Mouse (Mus musculus) limb, embryonic 12.5 days (tissue): Measurements from ENCODE around the gene Rassf4. TPM values are rescaled to one million over a fixed set of nuclear protein-coding genes. Genes with fewer than 3 reads are reported as not detected.

Experiments used
- ATAC-seq: fragments of 200-750 bp; cut with Nextera tagmentation; 2 replicates; pipeline ENCODE4 v1.8.0; 2017; ENCODE audit warnings: low read depth, moderate TSS enrichment; ENCODE audit not compliant: insufficient number of reproducible peaks, insufficient read depth, low FRiP score, low TSS enrichment
- H3K27ac ChIP-seq: fragments of 300-500 bp; sonication (generic); 2 replicates; pipeline ENCODE4 v1.5.1; 2016; ENCODE audit warnings: mild to moderate bottlenecking, moderate library complexity
- H3K27me3 ChIP-seq: fragments of 300-500 bp; sonication (generic); 2 replicates; pipeline ENCODE4 v1.6.1; 2016; ENCODE audit warnings: mild to moderate bottlenecking, moderate library complexity
- H3K36me3 ChIP-seq: fragments of 300-500 bp; sonication (generic); 2 replicates; pipeline ENCODE4 v1.6.1; 2016; ENCODE audit warnings: mild to moderate bottlenecking, moderate library complexity
- H3K4me1 ChIP-seq: fragments of 300-500 bp; sonication (generic); replicated peaks from 2 replicates; pipeline ENCODE4 v1.6.1; 2016
- H3K4me2 ChIP-seq: fragments of 300-500 bp; sonication (generic); 2 replicates; pipeline ENCODE4 v1.6.1; 2016; ENCODE audit warnings: mild to moderate bottlenecking, moderate library complexity
- H3K4me3 ChIP-seq: fragments of 300-500 bp; sonication (generic); replicated peaks from 2 replicates; pipeline ENCODE4 v1.5.1; 2016; ENCODE audit warnings: mild to moderate bottlenecking
- H3K9ac ChIP-seq: fragments of 300-500 bp; sonication (generic); replicated peaks from 2 replicates; pipeline ENCODE4 v1.6.1; 2016; ENCODE audit warnings: mild to moderate bottlenecking, moderate library complexity
- H3K9me3 ChIP-seq: fragments of 300-500 bp; sonication (generic); 2 replicates; pipeline ENCODE4 v1.6.1; 2016; ENCODE audit warnings: mild to moderate bottlenecking, moderate library complexity
- WGBS: fragments of 180-500 bp; shearing (Covaris S2); methylation state at CpG from one replicate; pipeline ENCODE4 v1.1.7; 2016; 5-methylcytosine and 5-hydroxymethylcytosine counted together
- polyA plus RNA-seq: library from polyadenylated mRNA; unstranded; fragments of >200 nt; fragmentation: Nextera tagmentation; extraction: Ambion mirVana; gene quantifications from 2 replicates; pipeline ENCODE4 v1.2.1, GENCODE M21; 2016

Rassf4 gene
- polyA plus RNA-seq, 1 experiment from 2014 or later = 6.5 TPM

DNA sequence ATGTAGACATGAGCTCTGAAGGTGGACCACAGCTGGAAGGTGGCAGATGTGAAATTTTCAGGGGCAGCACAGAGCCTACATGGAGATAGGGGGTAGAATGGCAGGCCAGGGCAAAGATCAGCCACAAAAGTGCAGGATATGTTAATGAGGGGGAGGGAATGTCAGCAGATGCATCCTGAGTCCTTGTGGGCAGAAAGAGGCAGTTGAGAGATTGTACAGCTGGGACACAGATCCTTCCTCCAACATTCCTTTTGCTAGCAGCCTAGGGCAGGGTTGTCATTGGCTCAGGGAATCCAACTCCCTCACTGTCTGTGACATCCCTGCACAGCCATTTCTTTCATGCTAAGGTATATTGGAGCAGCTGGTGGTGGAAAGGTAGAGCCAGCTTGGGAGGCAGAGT lies 27.1 kb upstream of the Rassf4 start:
- Histone ChIP-seq H3K4me1 (no peaks in the 10 kb centered on the region), H3K27me3 (no peaks in the 10 kb centered on the region), H3K27ac (no peak overlapping the region), H3K36me3 (no peaks in the 10 kb centered on the region), H3K9ac (no peak overlapping the region), H3K9me3 (no peaks in the 10 kb centered on the region), H3K4me3 (no peak overlapping the region), H3K4me2 (no peak overlapping the region)
- ATAC-seq = no peak

DNA sequence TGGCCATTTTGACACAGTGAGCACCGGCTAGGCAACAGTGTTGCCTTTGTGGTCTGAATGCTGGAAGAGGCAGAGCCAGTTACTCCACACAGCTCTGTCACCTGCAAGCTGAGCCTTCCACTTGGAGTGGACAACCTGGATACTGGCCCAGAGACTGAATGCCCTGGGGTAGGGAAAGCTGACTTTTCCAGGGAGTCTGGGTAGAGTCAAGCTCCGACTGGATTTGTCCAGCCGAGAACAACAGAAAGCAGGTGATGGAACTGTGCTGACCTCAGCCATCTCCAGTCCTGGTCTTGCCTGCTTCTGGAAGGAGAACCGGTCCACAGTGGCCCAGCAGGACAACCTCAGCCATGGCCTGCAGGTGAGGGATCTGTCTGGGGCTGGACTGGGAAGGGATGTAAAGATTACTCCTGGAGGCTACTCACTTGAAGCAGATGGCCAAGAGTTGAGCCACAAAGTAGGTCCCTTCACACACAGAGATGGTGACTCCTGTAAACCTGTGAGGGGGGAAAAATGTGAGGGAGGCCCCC lies 24.2 kb upstream of the Rassf4 start:
- no peak overlapping the region for H3K4me2 ChIP-seq

GRCm38 (mm10) chr6:116697413-116697812 lies 23.7 kb upstream of the Rassf4 start:
- H3K36me3 ChIP-seq = no peaks in the 10 kb centered on the region
- H3K9ac ChIP-seq = no peak overlapping the region
- H3K9me3 ChIP-seq = no peaks in the 10 kb centered on the region
- H3K27ac ChIP-seq = no peak overlapping the region
- no peak overlapping the region for H3K4me3 ChIP-seq
- no peak for ATAC-seq
- H3K27me3 ChIP-seq = no peaks in the 10 kb centered on the region
- no peak overlapping the region for H3K4me2 ChIP-seq
- H3K4me1 ChIP-seq = no peaks in the 10 kb centered on the region
- 59% methylated on average over 2 of the region's 2 CpGs for WGBS

More for the DNA sequence above, 24.2 kb upstream of the Rassf4 start:
- no peak for ATAC-seq
- no peaks in the 10 kb centered on the region for H3K36me3 ChIP-seq
- H3K4me3 ChIP-seq = no peak overlapping the region
- H3K9me3 ChIP-seq = no peaks in the 10 kb centered on the region
- H3K27ac ChIP-seq = no peak overlapping the region
- H3K27me3 ChIP-seq = no peaks in the 10 kb centered on the region
- H3K4me1 ChIP-seq = no peaks in the 10 kb centered on the region
- 91% methylated on average over 4 of the region's 4 CpGs for WGBS
- H3K9ac ChIP-seq = no peak overlapping the region

GRCm38 (mm10) chr6:116694346-116694745 lies 20.6 kb upstream of the Rassf4 start:
- no peak for ATAC-seq
- 84% methylated on average over 3 of the region's 3 CpGs for WGBS

DNA sequence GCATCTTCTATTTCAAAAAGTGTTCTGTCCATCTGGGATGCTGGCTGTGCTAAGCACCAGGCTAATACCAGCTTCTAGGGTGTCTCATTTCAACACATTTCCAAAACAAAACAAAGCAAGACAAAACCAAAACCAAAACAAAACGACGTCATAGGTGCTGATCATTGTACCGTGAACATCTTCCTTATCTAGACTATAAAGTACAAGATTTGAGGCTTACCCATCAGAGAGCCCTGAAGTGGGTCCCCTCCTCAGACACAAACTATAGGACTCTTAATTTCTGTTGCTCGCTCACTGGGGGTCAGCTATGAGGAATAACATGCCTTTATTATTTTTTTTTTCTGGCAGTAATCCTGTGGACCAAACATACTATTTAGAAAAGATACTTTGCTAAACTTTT lies 19.9 kb upstream of the Rassf4 start:
- ATAC-seq = no peak
- Histone ChIP-seq H3K4me1 (no peaks in the 10 kb centered on the region), H3K4me2 (no peak overlapping the region), H3K36me3 (no peaks in the 10 kb centered on the region), H3K27me3 (no peaks in the 10 kb centered on the region), H3K9me3 (no peaks in the 10 kb centered on the region), H3K27ac (no peak overlapping the region), H3K9ac (no peak overlapping the region), H3K4me3 (no peak overlapping the region)
- 86% methylated on average over 4 of the region's 4 CpGs for WGBS

More at GRCm38 (mm10) chr6:116694346-116694745, 20.6 kb upstream of the Rassf4 start:
- H3K27me3 ChIP-seq = no peaks in the 10 kb centered on the region
- no peaks in the 10 kb centered on the region for H3K9me3 ChIP-seq
- no peaks in the 10 kb centered on the region for H3K4me1 ChIP-seq
- no peak overlapping the region for H3K9ac ChIP-seq
- no peak overlapping the region for H3K27ac ChIP-seq
- no peak overlapping the region for H3K4me3 ChIP-seq
- H3K36me3 ChIP-seq = no peaks in the 10 kb centered on the region
- H3K4me2 ChIP-seq = no peak overlapping the region

DNA sequence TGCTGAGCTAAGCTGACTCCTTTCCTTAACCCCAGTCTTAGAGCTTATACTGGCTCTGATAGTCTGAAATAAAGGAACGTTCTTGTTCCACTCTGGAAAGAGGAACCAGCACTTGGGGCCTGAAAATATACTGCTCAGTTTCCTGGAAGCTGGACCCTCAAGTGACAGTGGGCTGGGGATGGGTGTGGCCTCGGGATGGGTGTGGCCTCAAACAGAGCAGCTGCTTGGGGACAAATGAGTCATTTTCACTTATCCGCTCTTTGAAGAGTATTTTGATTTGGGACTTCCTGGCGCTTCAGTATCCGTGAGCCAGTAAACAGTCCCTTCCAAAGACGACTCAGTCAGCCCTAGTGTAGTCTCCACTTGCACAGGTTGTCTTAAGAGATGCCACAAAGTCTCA lies 8.6 kb upstream of the Rassf4 start:
- no peak for ATAC-seq
- no peak overlapping the region for H3K27ac ChIP-seq
- no peaks in the 10 kb centered on the region for H3K4me1 ChIP-seq
- no peak overlapping the region for H3K9ac ChIP-seq
- no peaks in the 10 kb centered on the region for H3K27me3 ChIP-seq
- H3K4me3 ChIP-seq = no peak overlapping the region
- no peaks in the 10 kb centered on the region for H3K36me3 ChIP-seq
- 35% methylated on average over 6 of the region's 6 CpGs for WGBS
- no peaks in the 10 kb centered on the region for H3K9me3 ChIP-seq
- H3K4me2 ChIP-seq = no peak overlapping the region

GRCm38 (mm10) chr6:116679563-116680288 lies 6.0 kb upstream of the Rassf4 start:
- no peak overlapping the region for H3K4me2 ChIP-seq
- WGBS = 79% methylated on average over 5 of the region's 5 CpGs
- H3K4me1 ChIP-seq = no peaks in the 10 kb centered on the region

GRCm38 (mm10) chr6:116677321-116677720 lies 3.6 kb upstream of the Rassf4 start:
- H3K9ac ChIP-seq = no peak overlapping the region
- 75% methylated on average over 6 of the region's 6 CpGs for WGBS
- peaks cover 9% of the 10 kb centered on the region for H3K27me3 ChIP-seq
- peaks cover 14% of the 10 kb centered on the region for H3K4me1 ChIP-seq
- no peaks in the 10 kb centered on the region for H3K9me3 ChIP-seq
- ATAC-seq = no peak
- H3K36me3 ChIP-seq = no peaks in the 10 kb centered on the region
- H3K4me3 ChIP-seq = no peak overlapping the region
- H3K27ac ChIP-seq = no peak overlapping the region
- no peak overlapping the region for H3K4me2 ChIP-seq

More at GRCm38 (mm10) chr6:116679563-116680288, 6.0 kb upstream of the Rassf4 start:
- Histone ChIP-seq H3K4me3 (no peak overlapping the region), H3K36me3 (no peaks in the 10 kb centered on the region), H3K27ac (no peak overlapping the region), H3K27me3 (no peaks in the 10 kb centered on the region), H3K9ac (no peak overlapping the region), H3K9me3 (no peaks in the 10 kb centered on the region)
- ATAC-seq = no peak

DNA sequence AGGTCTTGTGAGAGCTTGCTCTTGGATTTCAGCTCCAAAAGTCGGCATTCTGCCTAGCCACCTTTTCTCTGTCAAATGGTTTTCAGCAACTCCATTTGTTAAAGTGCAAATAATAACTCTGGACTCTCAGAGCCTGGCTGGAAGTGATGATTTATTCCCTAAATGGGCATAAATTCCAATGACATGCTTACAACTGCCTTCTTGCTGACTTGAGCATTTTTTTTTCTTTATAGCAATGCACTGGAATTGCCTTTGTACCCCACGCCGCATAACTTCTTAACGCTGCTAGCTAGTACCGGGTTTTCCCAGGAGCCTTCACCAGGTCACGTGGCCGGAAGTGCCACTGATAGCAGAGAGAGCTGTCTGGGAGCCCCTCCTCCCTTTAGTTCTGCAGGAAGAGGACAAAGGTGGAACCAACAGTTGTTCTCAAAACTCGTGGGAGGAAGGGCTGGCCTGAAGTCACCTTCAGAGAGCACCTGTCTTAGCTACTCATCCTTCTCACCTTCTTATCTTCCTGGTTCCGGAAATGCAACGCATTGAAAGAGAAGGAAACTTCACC lies 2.7 kb upstream of the Rassf4 start:
- Histone ChIP-seq H3K36me3 (no peaks in the 10 kb centered on the region), H3K27ac (no peak overlapping the region), H3K27me3 (peaks cover 18% of the 10 kb centered on the region), H3K9me3 (no peaks in the 10 kb centered on the region), H3K4me3 (no peak overlapping the region), H3K9ac (no peak overlapping the region), H3K4me1 (peaks cover 17% of the 10 kb centered on the region), H3K4me2 (no peak overlapping the region)
- no peak for ATAC-seq
- WGBS = 72% methylated on average over 10 of the region's 10 CpGs

- H3K36me3 ChIP-seq = no peaks in the 10 kb centered on the region
- H3K9me3 ChIP-seq = no peaks in the 10 kb centered on the region
- no peak overlapping the region for H3K27ac ChIP-seq
- H3K9ac ChIP-seq = peak overlapping the region; percentile 54
- 21% methylated on average over 16 of the region's 16 CpGs for WGBS
- no peak for ATAC-seq
- peaks cover 30% of the 10 kb centered on the region for H3K4me1 ChIP-seq
- peak overlapping the region; percentile 92 for H3K4me2 ChIP-seq
- H3K4me3 ChIP-seq = peak overlapping the region; percentile 52
- H3K27me3 ChIP-seq = peaks cover 32% of the 10 kb centered on the region
Measured at GRCm38 (mm10) chr6:116674283-116674886, 633 bp upstream of the Rassf4 start.

- Histone ChIP-seq H3K27me3 (peaks cover 32% of the 10 kb centered on the region), H3K9ac (no peak overlapping the region), H3K9me3 (no peaks in the 10 kb centered on the region), H3K27ac (no peak overlapping the region), H3K4me3 (no peak overlapping the region), H3K36me3 (no peaks in the 10 kb centered on the region), H3K4me1 (peaks cover 30% of the 10 kb centered on the region), H3K4me2 (peak overlapping the region; percentile 92; the same call in 1 of the 2 replicates)
- ATAC-seq = no peak
- 80% methylated on average over 5 of the region's 5 CpGs for WGBS
Measured at GRCm38 (mm10) chr6:116672349-116672748, 1.4 kb downstream of the Rassf4 start.
